Mouse (Mus musculus): Measurements from ENCODE around the gene Slc12a6. TPM values are rescaled to one million over a fixed set of nuclear protein-coding genes. Genes with fewer than 3 reads are reported as not detected.

Gene Slc12a6
- total RNA-seq (2014; rRNA removed) (69.7 and 81.6 TPM in 2 replicates), polyA plus RNA-seq (2015; fragmentation: Nextera tagmentation; extraction: Ambion mirVana) (13.3 and 14.1 TPM in 2 replicates)

DNA sequence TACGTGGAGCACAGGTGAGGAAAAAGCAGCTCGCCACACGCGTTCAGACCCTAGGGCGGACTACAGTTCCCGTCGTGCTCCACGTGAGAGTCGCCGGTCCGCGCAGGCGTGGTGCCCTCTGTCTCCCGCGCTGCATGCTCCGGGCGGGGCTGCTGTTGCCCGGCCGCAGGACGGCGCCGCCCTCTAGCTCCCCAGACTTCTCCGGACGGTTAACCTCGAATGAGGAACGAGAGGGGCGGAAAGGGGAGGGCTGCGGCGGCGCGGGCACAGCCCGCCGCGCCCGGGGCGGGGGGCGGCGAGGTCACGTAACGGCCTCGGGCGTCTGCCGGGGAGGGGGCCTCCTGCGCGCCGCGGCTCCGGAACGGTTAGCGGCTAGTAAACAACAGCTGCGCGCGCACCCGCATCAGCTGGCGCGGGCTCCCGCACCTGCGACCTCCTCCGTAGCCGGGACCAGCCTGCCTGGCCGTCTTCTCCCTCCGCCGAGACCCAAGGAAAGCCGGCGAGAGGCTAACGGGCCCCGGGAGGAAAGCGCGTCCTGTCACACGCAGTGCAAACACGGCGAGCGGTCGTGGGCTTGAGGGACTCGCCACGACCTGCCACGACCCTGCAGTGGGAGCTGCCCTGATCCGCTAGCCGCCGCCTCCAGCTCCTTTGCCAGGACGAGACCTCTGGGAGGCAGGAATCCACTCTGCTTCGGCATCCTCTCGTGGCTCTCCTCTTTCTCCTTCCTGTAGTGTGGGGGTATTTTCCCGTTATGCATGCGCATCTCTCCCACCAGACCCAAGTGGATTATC is at the start of gene Slc12a6:
TSS of gene Slc12a6 (plus strand) at position 378 of the 794 bp plus-strand sequence.
- TF ChIP-seq CTCF (IDR thresholded peaks at IDR 0.05) = peak; percentile 44; the same call in 1 of the 2 replicates
- peak within 1 kb of the TSS; percentile 87 for H3K4me2 ChIP-seq (ENCODE audit: low read depth, low read length, poor library complexity, severe bottlenecking)
- peak within 1 kb of the TSS; percentile 92 for H3K9ac ChIP-seq (replicated peaks; ENCODE audit: low read length, poor library complexity, severe bottlenecking)
- DNase-seq (ENCODE audit: low spot score) = peak; percentile 92
- ATAC-seq (ENCODE audit: low FRiP score) = peak; percentile 92
- H3K27ac ChIP-seq (ENCODE audit: low read depth, low read length) = peak within 1 kb of the TSS; percentile 87
- H3K4me3 ChIP-seq (ENCODE audit: low read depth, low read length) = peak within 1 kb of the TSS; percentile 91
- H3K4me1 ChIP-seq (ENCODE audit: insufficient read depth, low read length) = peaks cover 23% of the 10 kb centered on the region
- H3K36me3 ChIP-seq (ENCODE audit: insufficient read depth, low read length) = no peaks in the 10 kb centered on the region
- under 1% methylated on average over 76 of the region's 85 CpGs for WGBS
- H3K27me3 ChIP-seq (ENCODE audit: insufficient read depth, low read length) = no peaks in the 10 kb centered on the region
- no peaks in the 10 kb centered on the region for H3K9me3 ChIP-seq (ENCODE audit: low read length)

DNA sequence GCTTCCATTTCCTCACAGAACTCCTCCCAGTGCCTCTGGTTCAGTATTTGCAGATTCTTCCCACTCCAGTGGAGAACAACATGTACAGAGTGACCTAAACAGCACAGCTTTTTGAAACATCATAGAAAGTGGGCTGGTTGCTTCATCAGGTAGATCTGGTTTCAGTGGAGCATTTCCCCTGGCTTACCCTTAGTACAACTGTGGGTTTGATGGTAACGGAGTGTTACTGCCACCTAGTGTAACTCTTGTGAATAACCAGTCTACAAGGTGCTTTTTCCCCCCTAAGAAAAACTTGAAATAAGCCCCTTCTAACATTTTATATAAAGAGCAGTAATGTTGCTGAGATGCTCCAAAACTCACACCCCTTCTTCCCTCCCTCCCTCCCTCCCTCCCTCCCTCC is 49.6 kb upstream of the Slc12a6 start:
- Histone ChIP-seq H3K4me2 (ENCODE audit: low read depth, low read length, poor library complexity, severe bottlenecking) (no peak overlapping the region), H3K27ac (ENCODE audit: low read depth, low read length) (no peak overlapping the region), H3K9ac (replicated peaks; ENCODE audit: low read length, poor library complexity, severe bottlenecking) (no peak overlapping the region), H3K9me3 (ENCODE audit: low read length) (no peaks in the 10 kb centered on the region), H3K4me3 (ENCODE audit: low read depth, low read length) (no peak overlapping the region), H3K27me3 (ENCODE audit: insufficient read depth, low read length) (no peaks in the 10 kb centered on the region), H3K36me3 (ENCODE audit: insufficient read depth, low read length) (no peaks in the 10 kb centered on the region), H3K4me1 (ENCODE audit: insufficient read depth, low read length) (no peaks in the 10 kb centered on the region)
- WGBS = 17% methylated on average over 1 of the region's 1 CpGs
- DNase-seq (ENCODE audit: low spot score) = peak; percentile 72
- TF ChIP-seq CTCF (IDR thresholded peaks at IDR 0.05) = peak; percentile 82
- ATAC-seq (ENCODE audit: low FRiP score) = peak; percentile 63; the same call in 1 of the 2 replicates

DNA sequence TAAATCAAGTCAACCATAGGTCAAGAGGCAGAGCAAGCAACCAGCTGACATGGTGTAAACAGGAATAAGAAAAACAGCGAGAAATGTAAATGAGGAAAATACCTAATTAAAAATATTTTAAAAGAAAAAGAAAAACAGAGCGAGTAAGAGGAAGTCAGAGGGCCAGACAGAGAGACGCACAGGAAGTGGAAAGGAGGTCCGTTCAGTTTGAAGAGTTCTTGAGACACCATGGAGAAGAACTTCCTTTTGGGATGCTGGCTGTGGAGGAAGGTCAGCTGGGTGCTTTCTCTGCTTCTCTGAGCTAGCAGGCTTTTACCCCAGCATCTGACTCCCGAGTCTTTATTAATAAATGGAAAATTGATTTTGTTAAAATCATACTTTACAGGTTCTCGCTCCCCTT is 48.0 kb upstream of the Slc12a6 start:
- H3K9me3 ChIP-seq (ENCODE audit: low read length) = no peaks in the 10 kb centered on the region
- no peaks in the 10 kb centered on the region for H3K4me1 ChIP-seq (ENCODE audit: insufficient read depth, low read length)
- no peak overlapping the region for H3K4me3 ChIP-seq (ENCODE audit: low read depth, low read length)
- no peak for ATAC-seq (ENCODE audit: low FRiP score)
- H3K27me3 ChIP-seq (ENCODE audit: insufficient read depth, low read length) = no peaks in the 10 kb centered on the region
- no peak for DNase-seq (ENCODE audit: low spot score)
- no peak overlapping the region for H3K4me2 ChIP-seq (ENCODE audit: low read depth, low read length, poor library complexity, severe bottlenecking)
- TF ChIP-seq CTCF (IDR thresholded peaks at IDR 0.05) = no peak
- H3K9ac ChIP-seq (replicated peaks; ENCODE audit: low read length, poor library complexity, severe bottlenecking) = no peak overlapping the region
- 87% methylated on average over 6 of the region's 6 CpGs for WGBS
- H3K36me3 ChIP-seq (ENCODE audit: insufficient read depth, low read length) = no peaks in the 10 kb centered on the region
- H3K27ac ChIP-seq (ENCODE audit: low read depth, low read length) = no peak overlapping the region

DNA sequence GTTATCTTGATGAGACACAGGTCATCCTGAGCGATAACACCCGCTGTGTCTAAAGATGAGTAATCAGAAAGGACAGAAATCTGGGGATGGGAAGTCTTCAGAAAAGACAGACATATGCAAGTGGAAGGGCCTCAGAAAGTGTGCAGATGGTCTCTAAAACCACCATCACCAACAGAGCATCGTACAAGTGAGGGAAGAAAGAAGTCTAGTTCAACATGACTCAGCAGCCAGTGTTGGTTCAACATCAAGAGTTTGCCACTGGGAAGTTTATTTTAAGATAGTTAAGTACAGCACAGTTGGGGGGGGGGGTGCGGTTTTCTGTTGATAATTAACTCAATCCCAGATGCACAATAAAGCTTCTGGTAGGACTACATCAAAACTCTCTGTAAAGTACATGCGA is 44.7 kb upstream of the Slc12a6 start:
- 89% methylated on average over 5 of the region's 5 CpGs for WGBS
- no peaks in the 10 kb centered on the region for H3K27me3 ChIP-seq (ENCODE audit: insufficient read depth, low read length)
- no peak for ATAC-seq (ENCODE audit: low FRiP score)

DNA sequence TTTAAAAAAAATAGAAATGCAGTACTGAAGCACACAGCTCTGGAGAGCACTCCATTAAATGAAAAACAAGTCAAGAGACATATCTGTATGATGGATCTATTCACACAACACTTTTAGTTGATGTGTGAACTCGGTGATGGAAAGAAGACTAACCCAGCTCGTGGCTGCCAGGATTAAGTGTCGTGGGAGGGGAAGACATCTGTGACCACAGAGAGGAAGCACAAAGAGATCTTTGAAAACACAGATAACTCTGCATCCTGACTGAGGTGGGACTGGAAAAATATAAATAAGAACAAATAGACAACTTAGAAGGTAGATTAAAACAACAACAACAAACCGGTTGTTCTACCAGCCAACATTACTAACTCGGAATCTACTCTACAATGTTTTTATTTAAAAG is 43.0 kb upstream of the Slc12a6 start:
- 79% methylated on average over 5 of the region's 5 CpGs for WGBS
- DNase-seq (ENCODE audit: low spot score) (no peak), ATAC-seq (ENCODE audit: low FRiP score) (no peak)
- Histone ChIP-seq H3K27me3 (ENCODE audit: insufficient read depth, low read length) (no peaks in the 10 kb centered on the region), H3K4me3 (ENCODE audit: low read depth, low read length) (no peak overlapping the region), H3K36me3 (ENCODE audit: insufficient read depth, low read length) (no peaks in the 10 kb centered on the region), H3K4me1 (ENCODE audit: insufficient read depth, low read length) (no peaks in the 10 kb centered on the region), H3K9me3 (ENCODE audit: low read length) (no peaks in the 10 kb centered on the region), H3K27ac (ENCODE audit: low read depth, low read length) (no peak overlapping the region), H3K4me2 (ENCODE audit: low read depth, low read length, poor library complexity, severe bottlenecking) (no peak overlapping the region), H3K9ac (replicated peaks; ENCODE audit: low read length, poor library complexity, severe bottlenecking) (no peak overlapping the region)
- no peak for TF ChIP-seq CTCF (IDR thresholded peaks at IDR 0.05)

More for the DNA sequence above, 44.7 kb upstream of the Slc12a6 start:
- Histone ChIP-seq H3K9ac (replicated peaks; ENCODE audit: low read length, poor library complexity, severe bottlenecking) (no peak overlapping the region), H3K4me2 (ENCODE audit: low read depth, low read length, poor library complexity, severe bottlenecking) (no peak overlapping the region), H3K9me3 (ENCODE audit: low read length) (no peaks in the 10 kb centered on the region), H3K4me3 (ENCODE audit: low read depth, low read length) (no peak overlapping the region), H3K36me3 (ENCODE audit: insufficient read depth, low read length) (no peaks in the 10 kb centered on the region), H3K4me1 (ENCODE audit: insufficient read depth, low read length) (no peaks in the 10 kb centered on the region), H3K27ac (ENCODE audit: low read depth, low read length) (no peak overlapping the region)
- no peak for DNase-seq (ENCODE audit: low spot score)
- no peak for TF ChIP-seq CTCF (IDR thresholded peaks at IDR 0.05)

DNA sequence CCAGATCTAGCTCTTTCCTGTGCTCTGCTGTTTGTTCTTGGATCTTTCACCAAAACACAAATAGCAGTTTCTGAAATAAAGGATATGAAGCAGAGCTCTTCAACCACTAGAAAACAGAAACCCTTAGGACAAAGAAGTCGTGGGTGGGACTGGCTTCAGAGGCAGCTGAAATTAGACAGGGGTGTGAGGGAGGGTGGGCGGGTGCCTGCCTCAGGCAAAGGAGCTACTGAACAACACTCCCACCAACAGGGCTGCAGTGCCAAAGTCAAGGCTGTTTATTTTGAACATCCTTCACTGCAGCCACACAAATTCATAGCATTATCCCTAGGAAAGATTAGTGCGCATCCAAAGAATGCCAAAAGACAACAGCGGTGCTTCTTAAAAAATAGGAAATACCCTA is 41.3 kb upstream of the Slc12a6 start:
- no peak overlapping the region for H3K27ac ChIP-seq (ENCODE audit: low read depth, low read length)
- TF ChIP-seq CTCF (IDR thresholded peaks at IDR 0.05) = no peak
- 65% methylated on average over 4 of the region's 4 CpGs for WGBS
- no peak overlapping the region for H3K4me2 ChIP-seq (ENCODE audit: low read depth, low read length, poor library complexity, severe bottlenecking)
- H3K9me3 ChIP-seq (ENCODE audit: low read length) = no peaks in the 10 kb centered on the region
- DNase-seq (ENCODE audit: low spot score) (no peak), ATAC-seq (ENCODE audit: low FRiP score) (no peak)
- no peaks in the 10 kb centered on the region for H3K4me1 ChIP-seq (ENCODE audit: insufficient read depth, low read length)
- no peak overlapping the region for H3K9ac ChIP-seq (replicated peaks; ENCODE audit: low read length, poor library complexity, severe bottlenecking)
- no peaks in the 10 kb centered on the region for H3K27me3 ChIP-seq (ENCODE audit: insufficient read depth, low read length)
- H3K4me3 ChIP-seq (ENCODE audit: low read depth, low read length) = no peak overlapping the region
- H3K36me3 ChIP-seq (ENCODE audit: insufficient read depth, low read length) = no peaks in the 10 kb centered on the region
